Mouse (Mus musculus): ENCODE measurements around the gene A2ml1.

DNA sequence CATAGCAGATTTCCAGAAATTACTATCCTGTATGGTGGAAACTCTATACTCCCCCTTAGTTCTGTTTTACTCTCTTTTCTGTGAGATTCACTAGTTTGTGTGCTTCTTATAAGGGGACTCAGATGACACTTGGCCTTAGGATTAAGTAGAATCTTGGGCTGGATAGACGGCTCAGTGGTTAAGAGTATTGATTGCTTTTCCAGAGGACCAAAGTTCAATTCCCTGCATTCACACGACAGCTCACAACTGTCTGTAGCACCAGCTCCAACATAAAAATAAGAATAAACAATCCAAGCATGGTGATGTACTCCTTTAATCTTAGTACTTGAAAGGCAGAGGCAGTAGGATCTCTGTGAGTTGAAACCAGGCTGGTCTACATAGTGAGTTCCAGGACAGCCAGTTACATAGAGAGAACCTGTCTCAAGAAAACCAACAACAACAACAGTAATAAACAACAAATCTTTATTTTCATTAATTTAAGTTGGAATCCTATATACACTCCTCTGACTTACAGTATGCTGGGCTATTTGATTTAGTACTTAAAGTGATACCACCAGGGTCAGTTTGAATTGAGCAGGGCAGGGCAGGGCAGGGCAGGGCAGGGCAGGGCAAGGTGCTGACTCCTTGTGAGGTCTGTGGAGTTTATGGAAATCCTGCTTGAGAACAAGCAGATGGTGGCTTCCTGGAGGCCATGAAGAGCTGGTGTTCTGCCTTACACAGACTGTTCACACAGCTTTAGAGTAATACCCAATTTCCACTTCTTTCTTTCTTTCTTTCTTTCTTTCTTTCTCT is 17.0 kb upstream of the A2ml1 start:
- no peak for TF ChIP-seq POLR2A (IDR thresholded peaks at IDR 0.05; ENCODE audit: low read depth, low read length)
- no peak for TF ChIP-seq CTCF (IDR thresholded peaks at IDR 0.05; ENCODE audit: extremely low read depth, insufficient read depth, insufficient read length, insufficient replicate concordance)
